Mouse (Mus musculus) T-helper 1 cell (primary cell): ENCODE data around the gene Rrp9.

Source experiments
- in situ Hi-C: fragments of 300-600 bp; cut with MboI, MseI; formaldehyde crosslinking; loops from one replicate; pipeline ENCODE4 v1.15.1; 2025; ENCODE audit warnings: high pct_unique_total_duplicates

Gene Rrp9

GRCm38 (mm10) chr9:106475663-106476001, at the start of gene Rrp9:
Rrp9 (plus strand) TSS chr9:106475963.
- in situ Hi-C loops = no loop called here

- in situ Hi-C loops = loop anchor here (10.0 kb wide), 1 partner anchor 214 kb away; no protein-coding TSS in a partner anchor
Measured at GRCm38 (mm10) chr9:106428719-106429220, 47.0 kb upstream of the Rrp9 start.

GRCm38 (mm10) chr9:106429221-106430014, 46.3 kb upstream of the Rrp9 start, which contains the start of gene Rpl29:
Rpl29 (plus strand) TSS chr9:106429454.
- in situ Hi-C loops = loop anchor here (10.0 kb wide), 1 partner anchor 215 kb away; no protein-coding TSS in a partner anchor

- in situ Hi-C loops = no loop called here
Measured at GRCm38 (mm10) chr9:106430015-106430264, 45.8 kb upstream of the Rrp9 start.

- in situ Hi-C loops = no loop called here
Measured at GRCm38 (mm10) chr9:106433389-106433788, 42.4 kb upstream of the Rrp9 start.

GRCm38 (mm10) chr9:106436566-106436965, 39.2 kb upstream of the Rrp9 start:
- in situ Hi-C loops = no loop called here

GRCm38 (mm10) chr9:106442680-106443079, 33.1 kb upstream of the Rrp9 start:
- in situ Hi-C loops = no loop called here

GRCm38 (mm10) chr9:106444836-106445235, 30.9 kb upstream of the Rrp9 start:
- in situ Hi-C loops = no loop called here

- in situ Hi-C loops = no loop called here
Measured at GRCm38 (mm10) chr9:106447348-106447747, 28.4 kb upstream of the Rrp9 start, which contains the start of the genes Abhd14b and Abhd14a. Abhd14b (plus strand) TSS chr9:106447459. Abhd14a (minus strand) TSS chr9:106447678.

GRCm38 (mm10) chr9:106447951-106448350, 27.8 kb upstream of the Rrp9 start:
- in situ Hi-C loops = no loop called here

GRCm38 (mm10) chr9:106448498-106449031, 27.2 kb upstream of the Rrp9 start:
- in situ Hi-C loops = no loop called here

- in situ Hi-C loops = no loop called here
Measured at GRCm38 (mm10) chr9:106449947-106450346, 25.8 kb upstream of the Rrp9 start.

- in situ Hi-C loops = no loop called here
Measured at GRCm38 (mm10) chr9:106450661-106451060, 25.1 kb upstream of the Rrp9 start.

GRCm38 (mm10) chr9:106451298-106451697, 24.5 kb upstream of the Rrp9 start:
- in situ Hi-C loops = no loop called here

GRCm38 (mm10) chr9:106451899-106452298, 23.9 kb upstream of the Rrp9 start:
- in situ Hi-C loops = no loop called here

GRCm38 (mm10) chr9:106452351-106452750, 23.4 kb upstream of the Rrp9 start:
- in situ Hi-C loops = no loop called here

- in situ Hi-C loops = no loop called here
Measured at GRCm38 (mm10) chr9:106452821-106453220, 22.9 kb upstream of the Rrp9 start.

GRCm38 (mm10) chr9:106453271-106454070, 22.3 kb upstream of the Rrp9 start, which contains the start of gene Pcbp4:
Pcbp4 (plus strand) TSS chr9:106453291.
- in situ Hi-C loops = no loop called here

- in situ Hi-C loops = no loop called here
Measured at GRCm38 (mm10) chr9:106454071-106454761, 21.5 kb upstream of the Rrp9 start.

- in situ Hi-C loops = no loop called here
Measured at GRCm38 (mm10) chr9:106454888-106455681, 20.7 kb upstream of the Rrp9 start.
